Mouse (Mus musculus) lung, embryonic 15.5 days (tissue): ENCODE results near the gene Zfp524. TPM values are rescaled to one million over a fixed set of nuclear protein-coding genes. Genes with fewer than 3 reads are reported as not detected.

Experiments used
- ATAC-seq: fragments of 200-750 bp; cut with Nextera tagmentation; 2 replicates; pipeline ENCODE4 v1.8.0; 2017; ENCODE audit warnings: moderate number of reproducible peaks, borderline replicate concordance; ENCODE audit not compliant: low FRiP score, low TSS enrichment; ENCODE audit errors: extremely low read depth
- H3K27ac ChIP-seq: fragments of 300-500 bp; sonication (generic); 2 replicates; pipeline ENCODE4 v1.5.1; 2015; ENCODE audit warnings: moderate library complexity, mild to moderate bottlenecking, inconsistent platforms
- H3K27me3 ChIP-seq: fragments of 300-500 bp; sonication (generic); 2 replicates; pipeline ENCODE4 v1.6.1; 2015; ENCODE audit warnings: inconsistent platforms
- H3K36me3 ChIP-seq: fragments of 300-500 bp; sonication (generic); 2 replicates; pipeline ENCODE4 v1.6.1; 2015; ENCODE audit warnings: inconsistent platforms
- H3K4me1 ChIP-seq: fragments of 300-500 bp; sonication (generic); 2 replicates; pipeline ENCODE4 v1.6.1; 2015; ENCODE audit warnings: inconsistent platforms
- H3K4me2 ChIP-seq: fragments of 300-500 bp; sonication (generic); 2 replicates; pipeline ENCODE4 v1.6.1; 2015; ENCODE audit warnings: inconsistent platforms, mild to moderate bottlenecking, moderate library complexity
- H3K4me3 ChIP-seq: fragments of 300-500 bp; sonication (generic); 2 replicates; pipeline ENCODE4 v1.5.1; 2015; ENCODE audit warnings: mild to moderate bottlenecking, inconsistent platforms
- H3K9ac ChIP-seq: fragments of 300-500 bp; sonication (generic); 2 replicates; pipeline ENCODE4 v1.6.1; 2015; ENCODE audit warnings: inconsistent platforms
- H3K9me3 ChIP-seq: fragments of 300-500 bp; sonication (generic); 2 replicates; pipeline ENCODE4 v1.6.1; 2016; ENCODE audit warnings: inconsistent platforms
- WGBS: fragments of 180-500 bp; shearing (Covaris S2); methylation state at CpG from one replicate; pipeline ENCODE4 v1.1.7; 2015; 5-methylcytosine and 5-hydroxymethylcytosine counted together
- polyA plus RNA-seq: library from polyadenylated mRNA; unstranded; fragments of >200 nt; fragmentation: Nextera tagmentation; extraction: Ambion mirVana; gene quantifications from 2 replicates; pipeline ENCODE4 v1.2.1, GENCODE M21; 2015

Zfp524 gene
- polyA plus RNA-seq, 1 experiment from 2014 or later: 15.8 TPM

DNA sequence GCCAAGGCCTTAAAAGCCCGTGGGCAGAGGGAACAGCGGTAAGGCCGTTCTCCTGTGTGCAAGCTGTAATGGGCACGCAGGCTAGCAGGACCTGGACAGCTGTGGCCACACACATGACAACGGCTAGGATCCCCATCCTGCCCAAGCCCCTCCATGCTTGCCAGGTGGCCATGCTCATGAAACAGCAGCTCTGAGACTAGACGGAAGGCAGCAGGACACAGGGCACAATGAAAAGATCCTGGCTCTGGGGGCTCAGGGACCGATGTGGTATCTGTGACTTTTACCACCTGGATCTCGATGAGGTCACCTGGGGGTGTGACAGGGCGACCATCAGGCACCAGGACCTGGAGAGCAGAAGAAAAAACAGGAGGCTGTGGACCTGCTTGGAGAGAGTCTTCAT lies 21.9 kb downstream of the Zfp524 start:
- ATAC-seq: no peak
- no peak overlapping the region for H3K4me2 ChIP-seq
- peaks cover 12% of the 10 kb centered on the region for H3K9me3 ChIP-seq
- no peak overlapping the region for H3K4me3 ChIP-seq
- 87% methylated on average over 9 of the region's 9 CpGs for WGBS
- H3K36me3 ChIP-seq: peaks cover 52% of the 10 kb centered on the region
- H3K27ac ChIP-seq: no peak overlapping the region
- no peaks in the 10 kb centered on the region for H3K27me3 ChIP-seq
- no peak overlapping the region for H3K9ac ChIP-seq
- H3K4me1 ChIP-seq: 0 out of 2 replicates have a peak, but pooled peaks cover 6% of the 10 kb centered on the region

GRCm38 (mm10) chr7:5037026-5037425 lies 22.8 kb downstream of the Zfp524 start:
- WGBS: 89% methylated on average over 7 of the region's 7 CpGs
- peaks cover 43% of the 10 kb centered on the region for H3K36me3 ChIP-seq

DNA sequence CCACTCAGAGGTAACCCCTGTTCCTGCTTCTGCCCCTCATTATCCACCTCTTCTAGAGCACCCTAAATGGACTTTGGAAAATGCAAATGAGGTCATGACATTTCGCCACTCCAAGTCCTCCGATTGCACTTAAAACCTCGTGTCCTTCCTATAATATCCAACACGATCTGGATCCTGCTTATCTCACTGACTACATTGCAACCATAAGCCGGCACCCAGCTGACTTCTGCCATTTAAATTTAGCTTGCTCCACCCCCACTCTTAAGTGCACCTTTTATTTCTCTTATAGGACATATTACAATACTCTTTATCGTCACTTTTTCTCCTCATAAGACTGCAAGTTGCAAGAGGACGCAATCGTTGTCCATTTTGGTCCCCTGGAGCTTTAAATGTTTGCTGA lies 23.3 kb downstream of the Zfp524 start:
- no peak for ATAC-seq
- H3K9ac ChIP-seq: no peak overlapping the region
- 0 out of 2 replicates have a peak, but pooled peaks cover 6% of the 10 kb centered on the region for H3K4me1 ChIP-seq
- peak overlapping the region; percentile 57 for H3K4me2 ChIP-seq
- WGBS: 84% methylated on average over 8 of the region's 8 CpGs
- peak overlapping the region; percentile 96 for H3K27ac ChIP-seq
- no peaks in the 10 kb centered on the region for H3K27me3 ChIP-seq
- H3K9me3 ChIP-seq: no peaks in the 10 kb centered on the region
- H3K4me3 ChIP-seq: peak overlapping the region; percentile 78
- peaks cover 39% of the 10 kb centered on the region for H3K36me3 ChIP-seq

More at GRCm38 (mm10) chr7:5037026-5037425, 22.8 kb downstream of the Zfp524 start:
- Histone ChIP-seq H3K9me3 (peaks cover 3% of the 10 kb centered on the region; the same call in 1 of the 2 replicates), H3K4me1 (0 out of 2 replicates have a peak, but pooled peaks cover 6% of the 10 kb centered on the region), H3K4me2 (no peak overlapping the region), H3K9ac (no peak overlapping the region), H3K27me3 (no peaks in the 10 kb centered on the region), H3K4me3 (no peak overlapping the region), H3K27ac (no peak overlapping the region)
- ATAC-seq: no peak

DNA sequence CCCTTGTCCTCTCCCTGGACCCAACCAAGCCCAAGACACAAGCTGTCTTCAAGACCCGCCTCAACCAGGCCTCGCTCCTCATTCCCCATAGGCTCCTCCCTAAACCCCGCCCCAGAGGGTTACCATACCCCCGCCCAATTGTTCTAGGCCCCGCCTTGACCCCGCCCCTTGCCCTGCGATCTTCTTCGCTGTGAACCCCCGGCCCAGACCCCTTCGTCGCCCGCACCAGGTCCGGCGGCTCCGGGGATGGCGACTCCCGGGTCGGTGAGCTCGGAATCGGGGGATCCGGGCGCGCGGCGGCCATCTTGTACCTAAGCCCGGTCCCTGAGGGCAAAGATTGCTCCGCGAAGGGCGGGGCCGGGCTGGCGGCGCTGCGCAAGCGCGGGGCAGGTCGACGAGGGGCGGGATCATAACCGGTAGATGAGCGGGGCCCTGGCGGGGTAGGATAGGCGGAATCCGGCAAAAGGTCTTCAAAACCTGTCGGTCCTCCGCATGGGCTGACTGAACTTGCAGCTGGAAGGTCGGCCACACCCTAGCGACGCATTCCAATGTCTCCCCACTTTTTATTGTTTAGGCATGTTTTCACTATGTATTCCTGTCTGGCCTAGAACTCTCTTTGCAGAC lies 24.0 kb downstream of the Zfp524 start, which contains the start of gene Zfp784:
Zfp784 (minus strand) TSS at position 338 of the 624 bp plus-strand sequence.
- Histone ChIP-seq H3K27me3 (no peaks in the 10 kb centered on the region), H3K4me2 (peak within 1 kb of the TSS; percentile 57), H3K4me1 (0 out of 2 replicates have a peak, but pooled peaks cover 6% of the 10 kb centered on the region), H3K36me3 (peaks cover 31% of the 10 kb centered on the region), H3K9ac (peak within 1 kb of the TSS; percentile 80), H3K9me3 (no peaks in the 10 kb centered on the region), H3K27ac (peak within 1 kb of the TSS; percentile 96), H3K4me3 (peak within 1 kb of the TSS; percentile 78)
- peak; percentile 96 for ATAC-seq
- under 1% methylated on average over 48 of the region's 48 CpGs for WGBS

- 16% methylated on average over 5 of the region's 5 CpGs for WGBS
- H3K36me3 ChIP-seq: peaks cover 24% of the 10 kb centered on the region
Observed at GRCm38 (mm10) chr7:5038940-5039339, 24.7 kb downstream of the Zfp524 start.

GRCm38 (mm10) chr7:5044981-5045380 lies 30.8 kb downstream of the Zfp524 start:
- 76% methylated on average over 2 of the region's 2 CpGs for WGBS
- ATAC-seq: no peak
- H3K27ac ChIP-seq: no peak overlapping the region

More at GRCm38 (mm10) chr7:5038940-5039339, 24.7 kb downstream of the Zfp524 start:
- Histone ChIP-seq H3K9me3 (no peaks in the 10 kb centered on the region), H3K4me3 (peak overlapping the region; percentile 78), H3K4me2 (peak overlapping the region; percentile 57), H3K4me1 (0 out of 2 replicates have a peak, but pooled peaks cover 6% of the 10 kb centered on the region), H3K27ac (peak overlapping the region; percentile 96; the same call in 1 of the 2 replicates), H3K9ac (peak overlapping the region; percentile 80), H3K27me3 (no peaks in the 10 kb centered on the region)
- no peak for ATAC-seq

GRCm38 (mm10) chr7:5046112-5046511 lies 31.9 kb downstream of the Zfp524 start:
- Histone ChIP-seq H3K4me3 (no peak overlapping the region), H3K9me3 (no peaks in the 10 kb centered on the region), H3K4me1 (peaks cover 9% of the 10 kb centered on the region), H3K27me3 (no peaks in the 10 kb centered on the region), H3K9ac (no peak overlapping the region), H3K27ac (no peak overlapping the region), H3K36me3 (no peaks in the 10 kb centered on the region), H3K4me2 (no peak overlapping the region)
- 69% methylated on average over 2 of the region's 2 CpGs for WGBS
- no peak for ATAC-seq

More at GRCm38 (mm10) chr7:5044981-5045380, 30.8 kb downstream of the Zfp524 start:
- no peaks in the 10 kb centered on the region for H3K9me3 ChIP-seq
- H3K36me3 ChIP-seq: no peaks in the 10 kb centered on the region
- H3K4me2 ChIP-seq: no peak overlapping the region
- no peaks in the 10 kb centered on the region for H3K4me1 ChIP-seq
- no peak overlapping the region for H3K9ac ChIP-seq
- H3K4me3 ChIP-seq: no peak overlapping the region
- H3K27me3 ChIP-seq: no peaks in the 10 kb centered on the region

DNA sequence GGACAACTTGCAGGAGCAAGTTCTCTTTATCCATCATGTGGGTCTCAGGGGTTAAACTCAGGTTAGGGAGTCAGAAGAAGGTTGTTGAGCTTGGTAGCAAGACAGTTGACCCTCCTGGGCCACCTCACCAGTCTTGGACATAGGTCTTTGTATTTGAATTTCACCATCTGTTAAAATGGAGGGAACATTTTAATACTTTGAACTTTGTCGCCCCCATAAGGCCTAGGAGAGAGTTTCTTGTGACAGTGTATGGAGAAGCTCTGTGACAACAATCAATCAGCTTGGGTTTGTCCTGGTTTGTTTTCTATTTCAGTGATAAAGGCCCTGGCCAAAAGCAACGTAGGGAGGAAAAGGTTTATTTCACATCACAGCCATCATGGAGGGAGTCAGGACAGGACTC lies 33.1 kb downstream of the Zfp524 start:
- no peak overlapping the region for H3K9ac ChIP-seq
- H3K4me3 ChIP-seq: no peak overlapping the region
- no peak for ATAC-seq
- peaks cover 15% of the 10 kb centered on the region for H3K4me1 ChIP-seq
- peaks cover 6% of the 10 kb centered on the region for H3K27me3 ChIP-seq
- 23% methylated on average over 2 of the region's 2 CpGs for WGBS
- no peak overlapping the region for H3K27ac ChIP-seq
- H3K9me3 ChIP-seq: no peaks in the 10 kb centered on the region
- no peak overlapping the region for H3K4me2 ChIP-seq
- no peaks in the 10 kb centered on the region for H3K36me3 ChIP-seq

GRCm38 (mm10) chr7:5051193-5052192 lies 37.3 kb downstream of the Zfp524 start, which contains the start of gene Zfp580:
Gene Zfp580 (plus strand): TSS chr7:5051538.
- no peaks in the 10 kb centered on the region for H3K36me3 ChIP-seq
- peaks cover 48% of the 10 kb centered on the region for H3K27me3 ChIP-seq
- peak within 1 kb of the TSS; percentile 80 for H3K9ac ChIP-seq
- under 1% methylated on average over 65 of the region's 65 CpGs for WGBS
- H3K4me3 ChIP-seq: peak within 1 kb of the TSS; percentile 85
- no peaks in the 10 kb centered on the region for H3K9me3 ChIP-seq
- peak within 1 kb of the TSS; percentile 94 for H3K4me2 ChIP-seq
- peak; percentile 87 for ATAC-seq
- peak within 1 kb of the TSS; percentile 85 for H3K27ac ChIP-seq
- H3K4me1 ChIP-seq: peaks cover 33% of the 10 kb centered on the region

- WGBS: 3% methylated on average over 12 of the region's 12 CpGs
- Histone ChIP-seq H3K9me3 (no peaks in the 10 kb centered on the region), H3K4me1 (peaks cover 39% of the 10 kb centered on the region), H3K4me3 (peak overlapping the region; percentile 85), H3K27me3 (peaks cover 58% of the 10 kb centered on the region), H3K36me3 (no peaks in the 10 kb centered on the region), H3K9ac (peak overlapping the region; percentile 80; the same call in 1 of the 2 replicates), H3K4me2 (peak overlapping the region; percentile 94), H3K27ac (no peak overlapping the region)
- ATAC-seq: no peak
Observed at GRCm38 (mm10) chr7:5052438-5052837, 38.2 kb downstream of the Zfp524 start.

- Histone ChIP-seq H3K4me3 (peak overlapping the region; percentile 85), H3K9me3 (no peaks in the 10 kb centered on the region), H3K27me3 (peaks cover 63% of the 10 kb centered on the region), H3K4me2 (peak overlapping the region; percentile 94), H3K36me3 (no peaks in the 10 kb centered on the region), H3K9ac (peak overlapping the region; percentile 36; the same call in 1 of the 2 replicates), H3K27ac (no peak overlapping the region), H3K4me1 (peaks cover 39% of the 10 kb centered on the region)
- no peak for ATAC-seq
- 4% methylated on average over 45 of the region's 45 CpGs for WGBS
Observed at GRCm38 (mm10) chr7:5052931-5053343, 38.7 kb downstream of the Zfp524 start.
